Mouse (Mus musculus): Measurements from ENCODE around the gene Lck. TPM values are rescaled to one million over a fixed set of nuclear protein-coding genes. Genes with fewer than 3 reads are reported as not detected.

Gene Lck
- polyA plus RNA-seq (2014; fragmentation: Nextera tagmentation; extraction: Ambion mirVana): 3.6 and 4.6 TPM in 2 replicates

DNA sequence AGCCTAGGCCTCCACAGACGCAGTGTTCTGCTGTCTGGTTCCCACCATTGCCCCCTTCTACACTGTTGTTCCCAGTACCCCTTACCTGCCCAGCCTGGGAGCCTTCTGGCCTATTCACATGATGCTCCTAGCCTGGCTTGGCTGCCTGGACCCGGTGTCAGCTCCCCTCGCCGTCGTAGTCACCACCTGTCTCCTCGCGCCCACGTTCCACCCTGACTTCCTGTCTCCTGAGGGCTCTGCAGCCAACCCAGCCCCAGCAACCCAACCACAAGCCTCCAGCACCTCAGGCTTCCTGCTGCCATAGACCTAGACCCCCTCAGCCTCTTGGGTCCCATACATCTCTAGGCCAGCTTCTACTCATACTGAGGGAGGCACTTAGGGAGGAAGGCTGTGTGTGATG lies at the start of gene Lck:
Lck (minus strand) TSS at position 212 of the 400 bp plus-strand sequence.
- H3K27ac ChIP-seq (ENCODE audit: low read depth, low read length): peak within 1 kb of the TSS; percentile 0; the same call in 1 of the 2 replicates
- H3K9ac ChIP-seq (ENCODE audit: low read depth, low read length): no peak within 1 kb of the TSS
- no peaks in the 10 kb centered on the region for H3K9me3 ChIP-seq (replicated peaks; ENCODE audit: control insufficient read depth, low read length)
- WGBS (ENCODE audit: insufficient replicate concordance): 80% methylated on average over 8 of the region's 8 CpGs
- H3K4me1 ChIP-seq (ENCODE audit: control insufficient read depth, insufficient read depth, low read length): peaks cover 6% of the 10 kb centered on the region; the same call in 1 of the 2 replicates
- no peaks in the 10 kb centered on the region for H3K36me3 ChIP-seq (ENCODE audit: control insufficient read depth, insufficient read depth, low read length)
- no peak within 1 kb of the TSS for H3K4me2 ChIP-seq
- H3K27me3 ChIP-seq (ENCODE audit: control insufficient read depth, insufficient read depth, low read length): no peaks in the 10 kb centered on the region
- ATAC-seq (replicated peaks; ENCODE audit: insufficient number of reproducible peaks, low FRiP score, low TSS enrichment): no peak
- no peak within 1 kb of the TSS for H3K4me3 ChIP-seq (ENCODE audit: low read depth, low read length)

DNA sequence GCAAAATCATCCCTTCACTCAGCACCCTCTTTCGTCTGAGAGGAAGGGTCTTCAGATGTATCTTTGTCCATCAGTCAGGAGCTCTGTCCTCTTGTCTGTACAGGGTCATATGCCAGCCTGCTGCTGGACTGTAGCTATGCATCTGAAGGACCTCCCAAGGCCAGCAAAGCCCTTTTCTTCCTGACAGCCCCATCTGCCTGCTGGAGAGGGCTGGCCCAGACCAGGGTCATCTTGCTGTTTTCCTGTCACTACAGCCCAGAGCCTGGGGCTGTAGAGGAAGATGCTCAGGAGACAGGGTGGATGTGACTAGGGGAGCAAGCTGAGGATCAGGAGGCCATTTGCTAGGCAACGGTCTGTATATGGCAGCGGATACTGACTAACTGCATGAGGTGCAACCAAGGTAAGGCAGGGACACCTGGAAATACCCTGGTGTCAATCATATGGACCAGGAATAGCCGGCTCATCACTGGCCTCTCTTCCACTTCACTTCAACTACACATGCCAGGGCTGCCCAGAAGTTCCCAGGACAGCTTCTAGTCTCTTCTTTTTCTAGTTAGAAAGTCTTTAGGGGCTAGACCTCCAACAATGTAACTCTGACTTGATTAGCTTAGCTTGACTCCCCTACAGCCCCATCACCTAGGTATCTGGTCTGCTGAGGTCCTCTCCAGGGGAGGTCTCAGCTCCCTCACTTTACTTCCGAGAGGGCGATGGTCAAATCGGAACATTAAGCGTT lies 49.5 kb upstream of the Lck start:
- Histone ChIP-seq H3K9ac (ENCODE audit: low read depth, low read length) (peak overlapping the region; percentile 82), H3K36me3 (ENCODE audit: control insufficient read depth, insufficient read depth, low read length) (peaks cover 6% of the 10 kb centered on the region), H3K9me3 (replicated peaks; ENCODE audit: control insufficient read depth, low read length) (no peaks in the 10 kb centered on the region), H3K27me3 (ENCODE audit: control insufficient read depth, insufficient read depth, low read length) (no peaks in the 10 kb centered on the region), H3K27ac (ENCODE audit: low read depth, low read length) (peak overlapping the region; percentile 78; the same call in 1 of the 2 replicates), H3K4me2 (peak overlapping the region; percentile 84), H3K4me3 (ENCODE audit: low read depth, low read length) (peak overlapping the region; percentile 69), H3K4me1 (ENCODE audit: control insufficient read depth, insufficient read depth, low read length) (peaks cover 27% of the 10 kb centered on the region)
- ATAC-seq (replicated peaks; ENCODE audit: insufficient number of reproducible peaks, low FRiP score, low TSS enrichment): no peak
- WGBS (ENCODE audit: insufficient replicate concordance): 16% methylated on average over 8 of the region's 8 CpGs

DNA sequence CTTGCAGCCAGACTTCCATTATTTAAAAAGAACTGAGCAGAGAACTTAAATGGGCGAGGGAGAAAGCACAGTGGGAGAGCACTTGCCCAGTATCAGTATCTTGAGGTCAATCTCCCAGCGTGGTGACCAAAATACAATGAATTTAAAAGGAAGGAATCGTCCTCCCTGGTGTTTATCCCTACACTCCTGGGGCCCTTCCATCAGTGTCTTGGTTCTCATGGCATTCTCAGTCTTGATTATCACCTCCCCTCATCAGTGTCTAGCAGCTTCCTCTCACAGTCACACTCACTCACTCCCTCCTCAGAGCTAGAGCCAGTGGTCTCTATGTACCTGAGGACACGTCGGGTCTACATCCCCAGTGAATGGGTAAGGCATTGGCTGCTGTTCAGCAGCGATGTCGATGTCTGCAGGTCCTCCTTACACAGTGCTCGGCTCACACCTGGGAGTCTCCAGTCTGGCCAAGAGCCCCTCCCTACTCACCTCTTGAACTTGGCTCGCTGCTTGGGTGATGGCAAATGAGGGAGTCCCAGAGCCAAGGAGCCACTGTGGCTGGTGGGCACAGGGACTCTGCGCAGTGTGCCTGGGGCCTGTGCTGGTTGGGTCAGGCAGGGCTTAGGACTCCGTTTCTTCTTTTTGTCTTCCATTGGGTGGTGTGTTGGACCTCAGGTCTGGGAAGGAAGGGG lies 48.8 kb upstream of the Lck start:
- no peaks in the 10 kb centered on the region for H3K9me3 ChIP-seq (replicated peaks; ENCODE audit: control insufficient read depth, low read length)
- 63% methylated on average over 11 of the region's 11 CpGs for WGBS (ENCODE audit: insufficient replicate concordance)
- H3K27me3 ChIP-seq (ENCODE audit: control insufficient read depth, insufficient read depth, low read length): no peaks in the 10 kb centered on the region
- peaks cover 29% of the 10 kb centered on the region for H3K4me1 ChIP-seq (ENCODE audit: control insufficient read depth, insufficient read depth, low read length)
- H3K4me2 ChIP-seq: peak overlapping the region; percentile 84
- no peak for ATAC-seq (replicated peaks; ENCODE audit: insufficient number of reproducible peaks, low FRiP score, low TSS enrichment)
- peaks cover 3% of the 10 kb centered on the region for H3K36me3 ChIP-seq (ENCODE audit: control insufficient read depth, insufficient read depth, low read length)
- H3K4me3 ChIP-seq (ENCODE audit: low read depth, low read length): peak overlapping the region; percentile 69; the same call in 1 of the 2 replicates
- H3K27ac ChIP-seq (ENCODE audit: low read depth, low read length): no peak overlapping the region
- H3K9ac ChIP-seq (ENCODE audit: low read depth, low read length): no peak overlapping the region; the same call in 1 of the 2 replicates

DNA sequence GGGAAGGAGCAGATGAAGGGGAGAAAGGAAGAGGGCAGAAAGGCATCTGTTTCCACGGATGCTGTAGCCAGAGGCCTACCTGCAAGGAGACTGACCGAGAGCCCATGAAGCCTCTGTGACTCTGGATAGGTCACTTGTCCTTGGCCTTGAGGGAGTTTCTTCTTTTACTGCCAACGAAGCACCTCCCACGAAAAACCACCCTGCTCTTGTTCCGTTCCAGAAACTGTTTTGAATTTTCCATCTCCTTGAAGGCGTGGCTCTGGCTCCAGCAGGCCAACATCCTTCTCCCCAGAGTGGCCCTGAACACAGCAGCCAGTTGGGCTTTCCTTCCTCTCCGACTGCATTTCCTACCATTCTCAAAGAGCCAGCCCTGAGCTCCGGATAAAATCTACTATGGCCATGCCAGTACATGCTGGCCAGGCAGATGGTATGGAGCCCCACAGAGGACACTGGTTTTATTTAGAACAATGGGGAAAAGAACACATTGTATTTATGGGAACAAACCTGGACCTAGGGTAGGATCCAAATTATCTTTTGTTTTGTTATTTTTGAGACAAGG lies 47.9 kb upstream of the Lck start:
- no peaks in the 10 kb centered on the region for H3K9me3 ChIP-seq (replicated peaks; ENCODE audit: control insufficient read depth, low read length)
- peaks cover 29% of the 10 kb centered on the region for H3K4me1 ChIP-seq (ENCODE audit: control insufficient read depth, insufficient read depth, low read length)
- no peak overlapping the region for H3K4me2 ChIP-seq

DNA sequence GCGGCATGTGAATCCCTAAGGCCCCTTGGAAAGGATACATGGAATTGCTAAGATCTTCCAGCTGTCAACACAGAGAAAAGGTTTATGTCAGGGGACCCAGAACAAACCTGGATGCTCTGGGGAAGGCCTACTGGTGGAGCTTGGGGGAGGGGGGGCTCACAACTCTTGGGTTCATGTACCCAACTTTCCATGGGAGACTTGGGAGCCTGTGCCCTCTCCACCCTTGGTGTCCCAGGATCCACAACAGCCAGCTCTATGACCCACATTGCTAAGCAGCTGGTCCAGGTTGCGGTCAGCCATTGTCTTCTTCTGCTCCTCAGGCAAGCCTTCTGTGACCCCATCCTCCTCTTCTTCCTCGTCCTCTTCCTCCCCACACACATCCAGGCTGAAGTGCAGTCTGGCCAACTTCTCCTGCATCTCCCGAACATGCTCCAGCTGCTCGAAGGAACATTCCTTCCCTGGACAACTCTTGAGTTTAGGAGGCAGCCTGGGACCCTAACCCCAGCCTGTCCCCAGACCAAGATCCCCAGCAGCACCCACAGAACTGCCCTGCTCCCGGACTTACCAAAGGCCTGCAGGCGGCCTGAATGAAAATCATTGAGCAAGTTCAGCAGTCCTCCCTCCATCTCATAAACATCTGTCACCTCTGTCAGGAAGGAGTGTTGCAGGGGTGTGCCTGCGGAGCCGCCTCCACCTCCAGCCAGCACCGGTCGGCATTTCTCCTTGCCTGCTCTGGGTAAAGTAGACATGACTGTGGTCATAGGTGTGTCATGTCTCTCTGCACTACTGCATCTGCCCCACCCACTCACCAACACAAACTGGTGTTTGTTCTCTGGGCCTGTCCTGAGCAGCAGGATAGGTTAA lies 47.2 kb upstream of the Lck start:
- Histone ChIP-seq H3K27ac (ENCODE audit: low read depth, low read length) (no peak overlapping the region), H3K27me3 (ENCODE audit: control insufficient read depth, insufficient read depth, low read length) (no peaks in the 10 kb centered on the region), H3K4me3 (ENCODE audit: low read depth, low read length) (no peak overlapping the region), H3K4me1 (ENCODE audit: control insufficient read depth, insufficient read depth, low read length) (peaks cover 29% of the 10 kb centered on the region), H3K9me3 (replicated peaks; ENCODE audit: control insufficient read depth, low read length) (no peaks in the 10 kb centered on the region), H3K4me2 (no peak overlapping the region), H3K36me3 (ENCODE audit: control insufficient read depth, insufficient read depth, low read length) (no peaks in the 10 kb centered on the region), H3K9ac (ENCODE audit: low read depth, low read length) (no peak overlapping the region)
- ATAC-seq (replicated peaks; ENCODE audit: insufficient number of reproducible peaks, low FRiP score, low TSS enrichment): no peak
- 78% methylated on average over 11 of the region's 11 CpGs for WGBS (ENCODE audit: insufficient replicate concordance)

More for the DNA sequence above, 47.9 kb upstream of the Lck start:
- no peak overlapping the region for H3K27ac ChIP-seq (ENCODE audit: low read depth, low read length)
- no peaks in the 10 kb centered on the region for H3K27me3 ChIP-seq (ENCODE audit: control insufficient read depth, insufficient read depth, low read length)
- H3K9ac ChIP-seq (ENCODE audit: low read depth, low read length): no peak overlapping the region
- ATAC-seq (replicated peaks; ENCODE audit: insufficient number of reproducible peaks, low FRiP score, low TSS enrichment): no peak
- no peak overlapping the region for H3K4me3 ChIP-seq (ENCODE audit: low read depth, low read length)
- WGBS (ENCODE audit: insufficient replicate concordance): 68% methylated on average over 8 of the region's 8 CpGs
- no peaks in the 10 kb centered on the region for H3K36me3 ChIP-seq (ENCODE audit: control insufficient read depth, insufficient read depth, low read length)

DNA sequence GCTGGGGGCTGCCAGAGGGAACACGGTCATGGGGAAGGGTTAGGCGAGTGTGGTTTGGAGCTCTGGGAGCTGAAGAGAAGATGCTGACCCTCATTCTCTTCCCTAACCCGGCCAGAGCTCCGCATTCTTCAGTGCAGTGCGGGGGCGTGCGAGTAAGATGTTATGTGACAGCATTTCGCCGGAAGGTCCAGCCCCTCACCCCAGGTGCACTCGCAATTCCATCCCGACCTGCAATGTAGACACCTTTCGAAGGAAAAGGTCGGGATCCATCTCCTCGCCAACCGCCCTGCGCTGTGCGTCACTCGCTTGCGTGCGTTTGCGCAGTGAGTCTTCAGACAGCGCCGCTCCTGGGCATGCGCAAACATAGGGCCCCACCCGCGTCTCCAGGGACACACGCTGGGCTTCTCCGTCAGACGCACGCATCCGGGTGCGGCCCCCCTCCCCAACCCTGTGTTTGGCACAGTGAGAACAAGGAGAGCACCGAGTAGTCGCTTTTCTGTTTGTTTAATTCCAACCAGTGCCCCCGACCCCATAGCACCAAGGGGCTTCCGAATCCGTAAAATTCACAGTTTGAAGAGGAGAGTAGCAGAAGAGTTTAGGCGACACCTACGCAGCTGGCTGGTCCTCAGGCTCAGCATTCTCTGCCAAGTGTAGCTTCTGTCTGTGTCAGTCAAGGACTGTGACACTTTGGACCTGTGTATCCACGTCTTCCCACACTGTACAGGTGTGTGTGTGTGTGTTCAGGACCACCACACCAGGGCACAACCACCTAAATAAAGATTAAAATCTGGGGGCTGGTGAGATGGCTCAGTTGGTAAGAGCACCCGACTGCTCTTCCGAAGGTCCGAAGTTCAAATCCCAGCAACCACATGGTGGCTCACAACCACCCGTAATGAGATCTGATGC lies 45.6 kb upstream of the Lck start, which contains the start of gene Iqcc:
Iqcc (minus strand) TSS at position 314 of the 906 bp plus-strand sequence.
- Histone ChIP-seq H3K27me3 (ENCODE audit: control insufficient read depth, insufficient read depth, low read length) (no peaks in the 10 kb centered on the region), H3K4me1 (ENCODE audit: control insufficient read depth, insufficient read depth, low read length) (peaks cover 15% of the 10 kb centered on the region)

DNA sequence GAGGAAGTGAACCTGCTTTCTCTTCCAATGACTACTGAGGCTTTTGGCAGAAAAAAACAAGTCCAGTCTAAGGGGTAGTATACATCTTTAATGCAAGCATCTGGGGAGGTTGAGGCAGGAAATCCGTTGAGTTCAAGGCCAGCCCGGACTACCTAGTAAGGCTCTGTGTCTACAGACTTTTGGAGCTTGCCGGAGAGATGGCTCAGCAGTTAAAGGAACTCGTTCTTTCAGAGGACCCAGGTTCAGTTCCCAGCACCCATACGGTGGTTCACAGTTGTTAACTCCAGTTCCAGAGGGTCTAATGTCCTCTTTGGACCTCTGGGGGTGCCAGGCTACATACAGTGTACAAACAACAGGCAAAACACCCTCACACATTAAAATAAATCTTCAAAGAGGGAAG lies 44.6 kb upstream of the Lck start:
- no peaks in the 10 kb centered on the region for H3K27me3 ChIP-seq (ENCODE audit: control insufficient read depth, insufficient read depth, low read length)
- no peak for ATAC-seq (replicated peaks; ENCODE audit: insufficient number of reproducible peaks, low FRiP score, low TSS enrichment)
- peak overlapping the region; percentile 90 for H3K4me2 ChIP-seq
- H3K4me3 ChIP-seq (ENCODE audit: low read depth, low read length): peak overlapping the region; percentile 76
- H3K9me3 ChIP-seq (replicated peaks; ENCODE audit: control insufficient read depth, low read length): no peaks in the 10 kb centered on the region
- peak overlapping the region; percentile 94 for H3K9ac ChIP-seq (ENCODE audit: low read depth, low read length)
- no peaks in the 10 kb centered on the region for H3K36me3 ChIP-seq (ENCODE audit: control insufficient read depth, insufficient read depth, low read length)
- 88% methylated on average over 5 of the region's 5 CpGs for WGBS (ENCODE audit: insufficient replicate concordance)
- no peak overlapping the region for H3K27ac ChIP-seq (ENCODE audit: low read depth, low read length)
- H3K4me1 ChIP-seq (ENCODE audit: control insufficient read depth, insufficient read depth, low read length): peaks cover 14% of the 10 kb centered on the region

More for the DNA sequence above, 45.6 kb upstream of the Lck start, which contains the start of gene Iqcc:
- ATAC-seq (replicated peaks; ENCODE audit: insufficient number of reproducible peaks, low FRiP score, low TSS enrichment): peak; percentile 83
- WGBS (ENCODE audit: insufficient replicate concordance): 4% methylated on average over 43 of the region's 44 CpGs
- H3K9me3 ChIP-seq (replicated peaks; ENCODE audit: control insufficient read depth, low read length): no peaks in the 10 kb centered on the region
- peak within 1 kb of the TSS; percentile 78 for H3K27ac ChIP-seq (ENCODE audit: low read depth, low read length)
- H3K36me3 ChIP-seq (ENCODE audit: control insufficient read depth, insufficient read depth, low read length): no peaks in the 10 kb centered on the region
- peak within 1 kb of the TSS; percentile 94 for H3K9ac ChIP-seq (ENCODE audit: low read depth, low read length)
- peak within 1 kb of the TSS; percentile 90 for H3K4me2 ChIP-seq
- H3K4me3 ChIP-seq (ENCODE audit: low read depth, low read length): peak within 1 kb of the TSS; percentile 76
